Mouse (Mus musculus) CD8-positive naive resting alpha-beta T cell, adult 2 months (primary cell): ENCODE data around the gene Igsf8.
A peak's percentile ranks its signal among the peaks of the same experiment; 100 is the strongest.
"Not testable (repeated sequence)": the region's sequence is repeated elsewhere in the genome, so short reads cannot be mapped to it uniquely, and the experiment has no call there.

Experiments
- DNase-seq, 2 experiments: peaks; one replicate each; pipeline ENCODE4 v3.0.0; 2022; ENCODE audit warnings: low read depth in 2 of 2, low spot score in 2 of 2

Igsf8 gene

DNA sequence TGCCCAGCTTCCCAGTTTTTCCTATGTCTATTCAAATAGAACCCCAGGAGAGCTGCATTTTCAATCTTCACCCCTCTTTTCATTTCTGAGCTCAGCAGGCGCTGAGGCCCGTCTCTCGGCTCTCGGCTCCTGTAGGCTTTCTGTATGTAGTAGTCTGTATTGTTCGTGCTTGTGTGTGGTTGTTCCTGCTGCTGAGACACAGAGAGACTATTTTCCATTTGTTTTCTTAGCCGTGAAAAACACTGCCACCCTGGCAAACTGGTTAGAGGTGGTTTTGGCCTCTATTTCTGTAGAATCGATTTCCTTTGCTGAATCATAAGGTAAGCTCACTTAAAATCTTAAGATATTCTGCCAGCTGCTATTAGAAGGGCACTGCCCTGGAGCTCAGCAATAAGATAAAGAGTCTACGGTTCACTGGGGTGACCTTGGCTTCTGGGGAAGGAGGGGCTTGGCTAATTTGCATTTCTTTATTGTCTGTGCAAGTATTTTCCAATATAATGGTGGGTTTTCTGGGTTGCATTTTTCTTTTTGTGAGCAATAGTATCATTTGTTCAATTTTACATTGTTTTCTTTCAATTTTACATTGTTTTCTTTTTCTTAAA lies at the start of gene Igsf8:
TSS of gene Igsf8 (plus strand) at position 165 of the 602 bp plus-strand sequence.
- no peak for DNase-seq

GRCm38 (mm10) chr1:172212776-172213175 lies 48.7 kb upstream of the Igsf8 start:
- DNase-seq: no peak

DNA sequence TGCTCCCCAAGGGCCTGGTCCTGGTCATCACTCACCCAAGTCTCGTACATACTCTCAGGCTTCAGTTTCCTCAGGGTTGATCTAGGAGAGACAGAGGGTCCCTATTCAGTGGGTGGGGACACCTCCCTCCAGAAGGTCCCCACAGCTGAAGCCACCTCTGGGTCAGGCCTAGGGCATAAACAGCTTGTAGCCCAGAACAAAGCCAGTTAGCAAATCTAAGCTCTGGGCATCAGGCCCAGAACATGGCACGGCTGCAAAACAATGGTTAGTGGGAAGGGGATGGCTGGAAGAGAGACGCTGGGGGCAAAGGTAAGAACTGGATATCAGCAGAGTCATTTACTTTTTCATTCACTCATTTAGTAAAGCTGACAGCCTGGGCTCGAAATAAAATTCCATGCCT lies 47.7 kb upstream of the Igsf8 start:
- DNase-seq: no peak

DNA sequence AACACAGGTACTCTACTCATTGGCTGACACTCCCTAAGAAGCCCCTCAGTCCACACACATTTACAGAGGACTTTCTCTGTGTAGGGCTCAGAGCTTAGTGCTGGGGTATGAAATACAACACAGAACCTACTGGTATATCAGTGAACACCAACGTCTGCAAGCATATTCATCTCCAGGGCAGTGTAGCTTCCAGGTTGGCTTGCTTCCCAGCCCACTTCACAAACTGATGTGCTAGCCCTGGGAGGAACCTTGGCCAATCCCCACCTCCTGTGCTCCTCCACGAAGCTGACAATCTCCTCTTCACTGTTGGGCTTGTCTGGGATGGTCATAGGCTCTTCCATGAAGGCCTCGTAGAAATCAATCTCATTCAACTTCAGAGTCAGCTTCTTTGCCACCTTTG lies 46.7 kb upstream of the Igsf8 start:
- DNase-seq: no peak

DNA sequence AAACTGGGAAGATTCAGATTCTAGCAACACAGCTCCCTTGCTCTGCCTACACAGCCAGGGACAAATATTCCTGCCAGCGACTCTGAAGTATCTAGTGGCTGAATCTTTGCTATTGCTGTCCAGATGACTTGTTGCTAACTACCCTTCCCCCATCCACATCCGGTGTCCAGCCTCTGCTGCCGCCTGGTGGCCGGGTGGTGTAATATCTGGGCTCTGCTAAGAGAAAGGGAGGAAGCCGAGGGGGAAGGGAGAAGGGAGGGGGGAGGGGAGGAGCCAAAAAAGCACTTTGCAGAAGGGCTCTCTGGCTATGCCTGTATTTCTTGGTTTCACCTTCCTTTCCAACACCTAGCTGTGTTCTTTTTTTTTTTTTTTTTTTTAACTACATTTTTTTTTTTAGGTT lies 44.3 kb upstream of the Igsf8 start:
- DNase-seq: peak; percentile 70 to 79

DNA sequence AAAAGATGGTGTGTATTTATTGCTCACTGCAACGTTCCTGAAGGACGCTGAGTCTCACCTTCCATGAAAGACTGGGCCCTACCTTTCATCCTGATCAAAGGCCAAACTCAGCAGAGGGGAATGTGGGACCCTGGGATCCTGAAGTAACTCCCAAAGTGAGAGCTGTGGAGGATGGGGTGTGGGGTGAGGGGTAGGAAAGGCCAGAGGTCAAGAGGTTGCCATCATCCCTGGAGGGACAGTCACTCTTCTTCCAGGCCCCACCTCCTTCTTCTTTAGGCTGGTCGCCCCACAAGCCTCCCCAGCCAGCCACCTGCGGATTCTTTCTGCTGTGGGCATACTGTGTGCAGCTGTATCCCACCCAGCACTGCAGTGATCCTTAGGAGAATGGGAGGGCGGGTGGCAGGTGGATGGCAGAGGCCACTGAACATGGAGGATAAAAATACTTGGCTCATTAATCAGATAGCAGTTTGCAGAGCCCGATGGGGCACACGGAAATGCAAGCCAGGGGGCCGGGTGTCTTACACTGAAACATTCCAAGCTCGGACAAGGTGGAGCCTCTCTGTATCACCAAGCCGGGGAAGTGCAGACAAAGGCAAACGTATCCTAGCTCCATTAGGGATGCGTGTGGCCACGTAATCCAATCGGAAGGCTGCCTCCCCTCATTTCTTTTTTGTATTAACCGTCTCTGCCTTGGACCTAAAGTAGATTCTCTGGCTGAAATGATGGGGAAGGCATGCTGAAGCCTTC lies 43.1 kb upstream of the Igsf8 start:
- DNase-seq: no peak

GRCm38 (mm10) chr1:172219451-172220406 lies 41.7 kb upstream of the Igsf8 start, which contains the start of gene Casq1:
Casq1 (minus strand) TSS chr1:172219868.
- no peak for DNase-seq

- DNase-seq: no peak
Observed at GRCm38 (mm10) chr1:172220414-172220813, 41.0 kb upstream of the Igsf8 start.

DNA sequence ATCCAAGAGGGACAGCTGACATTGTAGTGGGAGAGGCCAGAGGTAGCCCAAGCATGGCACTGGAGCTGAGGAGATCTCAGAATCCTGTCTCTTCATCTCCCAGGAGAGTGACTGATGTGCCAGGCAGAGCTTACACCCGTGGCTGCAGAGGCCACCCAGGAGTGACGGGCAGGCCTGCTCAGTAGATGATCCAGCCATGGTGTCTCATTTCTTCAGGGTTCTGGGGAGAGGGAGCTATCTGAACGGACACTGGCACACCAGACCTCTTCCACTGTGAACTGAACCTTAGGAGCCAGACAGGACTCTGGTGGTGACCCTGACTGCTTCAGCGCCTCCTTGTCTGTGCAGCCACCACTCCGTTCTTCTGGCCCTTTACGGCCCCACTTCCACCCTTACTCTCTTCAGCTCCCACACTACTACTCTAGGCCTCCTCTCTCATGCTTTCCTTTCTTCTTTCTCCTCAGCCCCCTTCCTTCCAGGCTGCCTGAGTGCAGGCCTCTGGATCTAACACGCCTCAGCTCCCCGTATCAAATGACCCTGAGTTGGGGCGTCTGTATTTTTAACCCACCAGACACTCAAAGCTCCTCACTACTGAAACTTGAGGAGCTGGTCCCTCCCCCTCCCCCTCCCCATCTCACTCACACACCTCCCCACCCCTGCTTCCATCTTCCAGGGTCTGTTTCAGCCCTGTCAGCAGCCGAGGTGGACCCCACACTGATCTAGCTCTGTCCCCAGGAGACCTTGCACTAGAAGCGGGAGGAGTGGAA lies 40.0 kb upstream of the Igsf8 start:
- DNase-seq: no peak

DNA sequence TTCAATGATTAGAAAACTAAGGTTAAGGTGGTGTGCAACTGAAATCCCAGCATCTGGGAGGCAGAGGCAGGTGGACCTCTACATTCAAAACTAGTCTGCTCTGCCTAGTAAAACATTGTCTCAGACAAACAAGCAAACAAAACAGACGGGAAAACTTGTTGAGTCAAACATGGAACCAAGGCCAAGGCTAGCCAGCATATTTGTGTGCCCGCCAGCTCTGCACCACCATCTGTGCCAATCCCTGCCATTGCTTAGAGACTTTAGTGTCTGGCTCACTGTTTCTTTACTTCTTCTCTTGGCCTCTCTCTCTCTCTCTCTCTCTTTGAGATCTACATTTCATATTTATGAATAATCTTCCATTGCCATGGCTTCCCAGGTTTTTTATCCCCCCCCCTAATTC lies 33.2 kb upstream of the Igsf8 start:
- DNase-seq: no peak

DNA sequence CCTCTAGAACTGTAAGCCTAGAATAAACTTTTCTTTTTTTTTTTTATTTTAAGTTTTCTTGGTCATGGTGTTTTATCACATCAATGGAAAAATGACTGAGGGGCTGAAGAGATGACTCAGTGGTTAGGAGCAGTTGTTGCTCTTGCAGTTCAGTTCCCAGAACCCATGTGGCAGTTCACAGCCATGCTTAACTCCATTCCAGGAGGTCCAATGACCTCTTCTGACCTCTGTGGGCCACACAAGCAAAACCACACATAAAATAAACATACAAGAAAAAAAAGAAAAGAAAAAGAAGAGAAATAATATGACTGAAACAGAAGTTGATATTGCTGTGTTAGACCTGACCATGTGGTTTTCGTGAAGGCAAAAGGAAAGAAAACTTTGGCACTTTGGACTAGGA lies 32.2 kb upstream of the Igsf8 start:
- DNase-seq: no peak

GRCm38 (mm10) chr1:172240945-172241708 lies 20.3 kb upstream of the Igsf8 start:
- DNase-seq: no peak

DNA sequence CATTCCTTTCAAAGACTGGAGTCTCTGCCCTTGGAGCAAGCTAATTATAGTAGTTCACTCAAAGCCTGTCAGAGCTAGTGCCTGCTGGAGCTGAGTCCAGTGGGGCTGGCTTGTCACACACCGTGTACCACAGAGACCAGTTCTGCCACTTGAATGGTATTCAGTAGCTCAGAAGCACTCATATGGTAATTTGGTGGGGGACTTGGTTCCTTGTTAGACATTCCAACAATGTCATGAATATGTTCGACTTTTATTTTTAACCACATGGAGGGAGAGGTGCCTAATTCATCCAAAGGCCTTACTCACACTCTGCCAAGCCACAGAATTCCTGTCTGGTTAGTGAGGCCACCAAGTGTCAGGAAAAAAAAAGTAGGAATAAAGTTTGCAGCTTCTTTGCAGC lies 19.0 kb upstream of the Igsf8 start:
- DNase-seq: no peak

DNA sequence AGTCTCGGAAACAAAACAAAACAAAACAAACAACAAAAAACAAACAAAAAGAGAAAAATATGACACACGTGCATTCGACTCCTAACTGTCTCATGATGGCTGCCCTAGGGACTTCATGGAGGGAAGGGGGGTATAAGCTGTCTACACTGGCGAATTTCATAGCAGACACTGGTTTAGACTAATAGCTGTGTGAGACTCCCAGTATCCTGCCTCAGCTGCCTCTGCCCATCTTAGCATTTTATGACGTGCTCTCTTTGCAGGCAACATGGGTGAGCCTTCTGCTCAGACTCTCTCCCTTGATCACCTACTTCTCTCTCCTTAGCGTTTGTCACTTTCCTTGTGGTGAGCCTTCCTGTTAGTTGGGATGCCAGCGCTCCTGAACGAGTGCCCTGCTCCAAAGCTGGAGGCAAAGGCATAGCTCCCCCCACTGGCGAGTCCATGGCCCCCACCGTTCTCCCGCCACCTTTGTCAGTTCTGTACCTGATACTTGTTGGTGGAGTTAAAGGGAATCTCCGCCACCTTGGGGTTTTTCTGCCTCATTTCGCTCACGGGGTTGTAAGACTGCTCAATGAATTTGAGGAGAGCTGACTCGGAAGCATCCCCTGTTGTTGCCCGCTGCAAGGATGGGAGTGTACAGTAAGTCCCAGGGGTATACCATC lies 17.8 kb upstream of the Igsf8 start:
- DNase-seq: no peak

DNA sequence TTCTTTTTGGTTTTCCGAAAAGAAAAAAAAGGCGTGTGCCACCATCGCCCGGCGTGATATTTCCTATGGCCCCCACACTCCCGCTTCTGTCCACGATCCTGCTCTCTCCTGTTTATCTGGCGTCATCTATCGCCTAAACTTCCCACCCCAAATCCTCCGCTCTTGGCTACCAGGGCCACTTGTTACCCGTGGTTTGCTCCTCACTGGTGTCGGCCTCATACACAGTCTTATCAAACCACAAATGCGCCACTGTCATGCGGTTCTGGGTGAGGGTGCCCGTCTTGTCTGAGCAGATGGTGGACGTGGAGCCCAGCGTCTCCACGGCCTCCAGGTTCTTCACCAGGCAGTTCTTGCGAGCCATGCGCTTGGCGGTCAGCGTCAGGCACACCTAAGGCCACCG lies 16.8 kb upstream of the Igsf8 start:
- DNase-seq: not testable (repeated sequence)

GRCm38 (mm10) chr1:172247216-172247615 lies 14.2 kb upstream of the Igsf8 start:
- DNase-seq: no peak

DNA sequence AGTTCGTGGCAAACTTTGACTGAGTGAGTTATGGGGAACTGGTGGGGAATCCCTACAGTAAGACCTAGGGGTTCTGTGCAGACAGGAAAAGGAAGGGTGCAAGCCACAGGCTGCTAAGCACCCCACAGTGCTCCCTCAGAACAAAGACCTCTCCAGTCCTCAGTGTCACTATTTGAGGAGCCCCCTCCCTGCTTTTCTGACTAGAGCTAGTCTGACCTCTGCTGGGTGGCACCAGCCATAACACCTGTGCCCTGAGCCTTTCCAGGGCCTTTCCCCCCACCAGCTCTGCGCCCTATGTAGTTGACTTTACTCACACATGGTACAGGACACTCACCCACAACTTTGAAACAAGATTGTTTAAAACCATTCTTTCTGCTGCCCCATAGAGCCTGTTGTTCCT lies 13.8 kb upstream of the Igsf8 start:
- DNase-seq: peak in 1 of 2 experiments; percentile 24

- no peak for DNase-seq
Observed at GRCm38 (mm10) chr1:172258314-172258713, 3.1 kb upstream of the Igsf8 start, which contains the start of gene Atp1a4. Atp1a4 (minus strand) TSS chr1:172258414.

DNA sequence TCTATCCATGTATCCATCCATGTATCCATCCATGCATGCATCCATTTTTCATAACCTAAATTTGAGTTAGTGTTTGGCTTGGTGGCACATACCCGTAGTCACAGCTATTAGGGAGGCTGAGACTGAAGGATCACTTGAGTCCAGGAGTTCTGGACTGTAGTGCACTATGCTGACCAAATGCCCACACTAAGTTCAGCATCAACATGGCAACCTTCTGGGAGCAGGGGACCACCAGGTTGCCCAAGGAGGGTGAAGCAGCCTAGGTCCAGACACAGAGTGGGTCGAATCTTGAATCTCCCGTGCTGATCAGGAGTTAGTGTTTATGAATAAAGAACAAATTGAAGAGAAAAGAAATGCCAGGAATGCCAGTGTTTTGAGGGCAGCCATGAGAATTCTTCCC lies 9.8 kb downstream of the Igsf8 start:
- DNase-seq: no peak

DNA sequence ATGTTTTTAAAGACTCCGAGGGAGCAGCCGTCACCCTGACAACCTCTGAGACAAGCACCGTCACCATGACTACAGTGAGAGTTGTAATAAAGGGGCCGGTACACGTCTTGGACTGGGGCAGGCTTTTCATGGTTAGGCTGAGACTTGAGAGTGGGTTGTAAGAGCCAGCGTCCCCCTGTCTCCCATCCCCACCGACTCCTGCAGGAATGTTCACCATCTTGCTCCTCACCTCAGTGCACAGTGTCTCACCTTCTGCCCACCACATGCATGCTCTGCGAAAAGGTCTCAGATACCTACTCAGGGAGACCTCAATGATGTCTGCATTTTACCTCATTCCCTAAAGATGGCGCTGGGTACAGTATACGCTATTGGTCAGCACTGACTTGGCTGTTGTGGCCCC lies 10.3 kb downstream of the Igsf8 start:
- no peak for DNase-seq
